Mouse (Mus musculus): ENCODE data around the gene Olfr786. TPM values are rescaled to one million over a fixed set of nuclear protein-coding genes. Genes with fewer than 3 reads are reported as not detected.

The Olfr786 gene
- polyA plus RNA-seq (2012; ENCODE audit: insufficient read depth, insufficient read length, missing spikeins): not detected in 2 replicates

- TF ChIP-seq CTCF (IDR thresholded peaks at IDR 0.05; ENCODE audit: low read depth, low read length): no peak
- no peak for TF ChIP-seq POLR2A (IDR thresholded peaks at IDR 0.05; ENCODE audit: borderline replicate concordance, low read depth, low read length)
- H3K27ac ChIP-seq (ENCODE audit: insufficient read depth, low read depth, low read length): no peak within 1 kb of the TSS
- no peaks in the 10 kb centered on the region for H3K4me1 ChIP-seq (ENCODE audit: control insufficient read depth, insufficient read depth, low read length)
- no peak within 1 kb of the TSS for H3K4me3 ChIP-seq (ENCODE audit: insufficient read depth, low read length)
Measured at GRCm38 (mm10) chr10:129427006-129427405, at the start of gene Olfr786. Gene Olfr786, plus strand, starts transcription at chr10:129427306.

DNA sequence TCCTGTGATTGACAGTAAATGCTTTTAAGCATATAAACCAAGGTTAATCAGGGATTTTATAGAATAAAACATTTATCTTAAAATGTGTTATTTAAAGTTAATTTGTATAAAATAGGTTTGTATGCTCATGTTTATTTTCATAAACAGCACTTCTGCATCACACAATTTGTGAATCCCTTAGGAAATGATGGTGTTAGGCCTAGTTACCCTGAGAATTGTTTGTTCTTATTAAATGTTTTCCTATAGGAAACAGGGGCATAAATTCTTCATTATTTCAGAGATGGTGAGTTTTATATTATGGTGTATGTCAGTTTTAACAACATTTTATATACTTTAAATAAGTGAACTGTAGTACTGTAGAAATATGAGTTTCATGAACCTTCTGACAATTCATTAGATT lies 43.3 kb upstream of the Olfr786 start, which contains the start of gene Olfr784:
Gene Olfr784, plus strand, starts transcription at position 301 of the 400 bp plus-strand sequence.
- no peak within 1 kb of the TSS for H3K4me3 ChIP-seq (ENCODE audit: insufficient read depth, low read length)

DNA sequence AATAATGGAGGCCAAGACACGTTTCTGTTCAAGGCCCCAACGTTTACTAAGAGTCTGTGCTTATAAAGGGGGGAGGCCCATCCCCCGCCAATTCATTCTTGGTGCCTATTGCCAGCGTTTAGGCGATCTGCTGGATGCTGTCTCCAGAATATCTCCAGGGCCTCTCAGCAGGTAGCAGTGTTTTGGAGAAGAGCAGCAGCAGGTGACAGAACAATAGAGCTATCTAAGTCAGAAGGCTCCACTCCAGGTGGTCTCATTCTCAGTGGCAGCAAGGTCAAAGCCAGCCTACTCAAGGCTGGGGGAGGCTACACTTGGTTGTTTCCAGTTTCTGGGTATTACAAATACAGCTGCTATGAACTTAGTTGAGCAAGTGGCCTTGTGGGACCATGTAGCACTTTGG lies 26.2 kb upstream of the Olfr786 start:
- no peak overlapping the region for H3K27ac ChIP-seq (ENCODE audit: insufficient read depth, low read depth, low read length)
- TF ChIP-seq CTCF (IDR thresholded peaks at IDR 0.05; ENCODE audit: low read depth, low read length): no peak
- no peak for TF ChIP-seq POLR2A (IDR thresholded peaks at IDR 0.05; ENCODE audit: borderline replicate concordance, low read depth, low read length)
- H3K4me1 ChIP-seq (ENCODE audit: control insufficient read depth, insufficient read depth, low read length): no peaks in the 10 kb centered on the region
- no peak overlapping the region for H3K4me3 ChIP-seq (ENCODE audit: insufficient read depth, low read length)

More for the DNA sequence above, 43.3 kb upstream of the Olfr786 start, which contains the start of gene Olfr784:
- Histone ChIP-seq H3K4me1 (ENCODE audit: control insufficient read depth, insufficient read depth, low read length) (no peaks in the 10 kb centered on the region), H3K27ac (ENCODE audit: insufficient read depth, low read depth, low read length) (no peak within 1 kb of the TSS)
- no peak for TF ChIP-seq CTCF (IDR thresholded peaks at IDR 0.05; ENCODE audit: low read depth, low read length)
- no peak for TF ChIP-seq POLR2A (IDR thresholded peaks at IDR 0.05; ENCODE audit: borderline replicate concordance, low read depth, low read length)

GRCm38 (mm10) chr10:129405126-129405525 lies 22.0 kb upstream of the Olfr786 start, which contains the start of gene Olfr785:
Gene Olfr785, plus strand, starts transcription at chr10:129405426.
- Histone ChIP-seq H3K4me1 (ENCODE audit: control insufficient read depth, insufficient read depth, low read length) (no peaks in the 10 kb centered on the region), H3K27ac (ENCODE audit: insufficient read depth, low read depth, low read length) (no peak within 1 kb of the TSS), H3K4me3 (ENCODE audit: insufficient read depth, low read length) (no peak within 1 kb of the TSS)
- no peak for TF ChIP-seq POLR2A (IDR thresholded peaks at IDR 0.05; ENCODE audit: borderline replicate concordance, low read depth, low read length)
- TF ChIP-seq CTCF (IDR thresholded peaks at IDR 0.05; ENCODE audit: low read depth, low read length): no peak

DNA sequence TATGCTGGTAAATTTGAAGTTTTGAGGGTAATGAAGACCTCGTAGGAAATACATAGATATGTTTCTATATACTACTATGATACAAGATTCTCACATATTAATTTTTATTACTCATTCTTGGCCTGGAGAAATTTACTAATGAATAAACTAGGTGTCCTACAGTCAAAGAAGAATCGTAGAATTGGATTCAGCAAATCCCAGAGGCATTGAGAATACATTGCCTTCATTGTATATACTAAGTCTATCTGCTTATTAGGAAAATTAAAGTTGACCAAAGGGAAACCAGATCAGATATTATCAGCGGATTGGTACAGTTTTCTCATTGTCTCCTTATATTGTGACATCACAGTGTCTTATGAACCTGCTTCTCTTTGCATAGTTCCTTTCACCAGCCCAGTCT lies 34.5 kb downstream of the Olfr786 start, which contains the start of gene Olfr787:
Gene Olfr787, plus strand, starts transcription at position 301 of the 400 bp plus-strand sequence.
- H3K4me1 ChIP-seq (ENCODE audit: control insufficient read depth, insufficient read depth, low read length): no peaks in the 10 kb centered on the region
- no peak for TF ChIP-seq CTCF (IDR thresholded peaks at IDR 0.05; ENCODE audit: low read depth, low read length)
- TF ChIP-seq POLR2A (IDR thresholded peaks at IDR 0.05; ENCODE audit: borderline replicate concordance, low read depth, low read length): no peak

DNA sequence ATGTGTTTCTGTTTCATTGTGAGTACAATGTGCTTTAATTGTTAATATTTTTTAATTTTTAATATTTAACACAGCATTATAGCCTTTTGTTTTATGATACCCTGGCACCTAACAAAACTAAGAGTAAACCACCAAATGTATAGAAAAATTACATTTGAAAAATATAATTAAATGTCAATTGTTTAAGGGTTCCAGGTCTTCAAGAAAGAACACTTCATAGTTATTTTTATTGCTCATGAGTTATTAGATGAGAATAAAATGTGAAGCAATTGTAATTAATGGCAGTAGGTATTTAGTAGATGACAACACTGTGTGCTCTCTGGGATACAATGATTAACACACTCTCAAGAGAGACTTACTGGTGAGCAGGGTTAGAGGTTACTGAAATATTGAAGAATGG lies 43.6 kb downstream of the Olfr786 start, which contains the start of gene Olfr788:
Gene Olfr788, plus strand, starts transcription at position 301 of the 400 bp plus-strand sequence.
- Histone ChIP-seq H3K4me3 (ENCODE audit: insufficient read depth, low read length) (no peak within 1 kb of the TSS), H3K4me1 (ENCODE audit: control insufficient read depth, insufficient read depth, low read length) (peaks cover 10% of the 10 kb centered on the region), H3K27ac (ENCODE audit: insufficient read depth, low read depth, low read length) (no peak within 1 kb of the TSS)
- TF ChIP-seq POLR2A (IDR thresholded peaks at IDR 0.05; ENCODE audit: borderline replicate concordance, low read depth, low read length): no peak
- no peak for TF ChIP-seq CTCF (IDR thresholded peaks at IDR 0.05; ENCODE audit: low read depth, low read length)

More for the DNA sequence above, 34.5 kb downstream of the Olfr786 start, which contains the start of gene Olfr787:
- H3K4me3 ChIP-seq (ENCODE audit: insufficient read depth, low read length): no peak within 1 kb of the TSS
- no peak within 1 kb of the TSS for H3K27ac ChIP-seq (ENCODE audit: insufficient read depth, low read depth, low read length)

GRCm38 (mm10) chr10:129473256-129473655 lies 46.1 kb downstream of the Olfr786 start:
- Histone ChIP-seq H3K27ac (ENCODE audit: insufficient read depth, low read depth, low read length) (peak overlapping the region; percentile 67), H3K4me3 (ENCODE audit: insufficient read depth, low read length) (no peak overlapping the region), H3K4me1 (ENCODE audit: control insufficient read depth, insufficient read depth, low read length) (peaks cover 10% of the 10 kb centered on the region)
- TF ChIP-seq CTCF (IDR thresholded peaks at IDR 0.05; ENCODE audit: low read depth, low read length): no peak
- no peak for TF ChIP-seq POLR2A (IDR thresholded peaks at IDR 0.05; ENCODE audit: borderline replicate concordance, low read depth, low read length)

- no peak overlapping the region for H3K4me3 ChIP-seq (ENCODE audit: insufficient read depth, low read length)
- no peak overlapping the region; the same call in 1 of the 2 replicates for H3K27ac ChIP-seq (ENCODE audit: insufficient read depth, low read depth, low read length)
- TF ChIP-seq POLR2A (IDR thresholded peaks at IDR 0.05; ENCODE audit: borderline replicate concordance, low read depth, low read length): no peak
- TF ChIP-seq CTCF (IDR thresholded peaks at IDR 0.05; ENCODE audit: low read depth, low read length): no peak
- H3K4me1 ChIP-seq (ENCODE audit: control insufficient read depth, insufficient read depth, low read length): peaks cover 10% of the 10 kb centered on the region
Measured at GRCm38 (mm10) chr10:129473723-129474122, 46.6 kb downstream of the Olfr786 start.

DNA sequence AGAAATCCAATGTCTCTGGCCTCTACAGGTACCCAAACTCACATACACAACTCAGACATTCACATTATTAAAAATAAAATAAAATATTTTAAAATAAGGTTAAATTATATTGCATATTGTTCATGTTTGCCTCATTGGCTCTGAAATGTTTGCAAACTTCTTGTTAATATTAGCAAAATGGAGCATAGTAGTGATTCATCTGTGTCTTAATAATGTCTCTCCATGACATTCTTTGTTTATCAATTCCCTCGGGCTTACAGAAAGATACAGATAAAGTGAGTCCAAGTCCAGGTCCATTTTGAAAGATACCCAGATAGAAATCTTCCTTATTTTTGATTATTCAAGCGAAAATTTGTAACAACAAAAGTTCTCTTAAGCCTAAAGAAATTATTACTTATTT lies 57.3 kb downstream of the Olfr786 start, which contains the start of gene Olfr789:
Gene Olfr789, plus strand, starts transcription at position 301 of the 400 bp plus-strand sequence.
- Histone ChIP-seq H3K4me1 (ENCODE audit: control insufficient read depth, insufficient read depth, low read length) (no peaks in the 10 kb centered on the region), H3K4me3 (ENCODE audit: insufficient read depth, low read length) (no peak within 1 kb of the TSS), H3K27ac (ENCODE audit: insufficient read depth, low read depth, low read length) (no peak within 1 kb of the TSS)
- TF ChIP-seq CTCF (IDR thresholded peaks at IDR 0.05; ENCODE audit: low read depth, low read length) (no peak), POLR2A (IDR thresholded peaks at IDR 0.05; ENCODE audit: borderline replicate concordance, low read depth, low read length) (no peak)

Other genes starting within 250 kb of the Olfr786 start
- not detected in 2 replicates for gene Olfr772, start 249.4 kb upstream of the Olfr786 start, polyA plus RNA-seq (2012; ENCODE audit: insufficient read depth, insufficient read length, missing spikeins)
- gene Olfr773, start 239.9 kb upstream of the Olfr786 start, polyA plus RNA-seq (2012; ENCODE audit: insufficient read depth, insufficient read length, missing spikeins): not detected in 2 replicates
- not detected in 2 replicates for gene Olfr774, start 191.1 kb upstream of the Olfr786 start, polyA plus RNA-seq (2012; ENCODE audit: insufficient read depth, insufficient read length, missing spikeins)
- not detected in 2 replicates for gene Olfr775, start 178.9 kb upstream of the Olfr786 start, polyA plus RNA-seq (2012; ENCODE audit: insufficient read depth, insufficient read length, missing spikeins)
- gene Olfr776, start 168.2 kb upstream of the Olfr786 start, polyA plus RNA-seq (2012; ENCODE audit: insufficient read depth, insufficient read length, missing spikeins): not detected in 2 replicates
- gene Olfr777, start 155.8 kb upstream of the Olfr786 start, polyA plus RNA-seq (2012; ENCODE audit: insufficient read depth, insufficient read length, missing spikeins): 0.15 TPM in 1 of 2 replicates, not detected in the other
- gene Olfr780, start 109.2 kb upstream of the Olfr786 start, polyA plus RNA-seq (2012; ENCODE audit: insufficient read depth, insufficient read length, missing spikeins): not detected in 2 replicates
- gene Olfr781, start 98.5 kb upstream of the Olfr786 start, polyA plus RNA-seq (2012; ENCODE audit: insufficient read depth, insufficient read length, missing spikeins): not detected in 2 replicates
- not detected in 2 replicates for gene Olfr782, start 78.5 kb upstream of the Olfr786 start, polyA plus RNA-seq (2012; ENCODE audit: insufficient read depth, insufficient read length, missing spikeins)
- not detected in 2 replicates for gene Olfr784, start 43.2 kb upstream of the Olfr786 start, polyA plus RNA-seq (2012; ENCODE audit: insufficient read depth, insufficient read length, missing spikeins)
- not detected in 2 replicates for gene Olfr785, start 21.9 kb upstream of the Olfr786 start, polyA plus RNA-seq (2012; ENCODE audit: insufficient read depth, insufficient read length, missing spikeins)
- gene Olfr787, start 34.6 kb downstream of the Olfr786 start, polyA plus RNA-seq (2012; ENCODE audit: insufficient read depth, insufficient read length, missing spikeins): not detected in 2 replicates
- not detected in 2 replicates for gene Olfr788, start 43.7 kb downstream of the Olfr786 start, polyA plus RNA-seq (2012; ENCODE audit: insufficient read depth, insufficient read length, missing spikeins)
- gene Olfr789, start 57.4 kb downstream of the Olfr786 start, polyA plus RNA-seq (2012; ENCODE audit: insufficient read depth, insufficient read length, missing spikeins): not detected in 2 replicates
- gene Olfr790, start 71.2 kb downstream of the Olfr786 start, polyA plus RNA-seq (2012; ENCODE audit: insufficient read depth, insufficient read length, missing spikeins): not detected in 2 replicates
- not detected in 2 replicates for gene Olfr791, start 94.5 kb downstream of the Olfr786 start, polyA plus RNA-seq (2012; ENCODE audit: insufficient read depth, insufficient read length, missing spikeins)
- not detected in 2 replicates for gene Olfr792, start 111.9 kb downstream of the Olfr786 start, polyA plus RNA-seq (2012; ENCODE audit: insufficient read depth, insufficient read length, missing spikeins)
- gene Olfr794, start 140.3 kb downstream of the Olfr786 start, polyA plus RNA-seq (2012; ENCODE audit: insufficient read depth, insufficient read length, missing spikeins): not detected in 2 replicates
- gene Olfr796, start 185.3 kb downstream of the Olfr786 start, polyA plus RNA-seq (2012; ENCODE audit: insufficient read depth, insufficient read length, missing spikeins): 0.23 TPM in 1 of 2 replicates, not detected in the other
- not detected in 2 replicates for gene Olfr798, start 200.6 kb downstream of the Olfr786 start, polyA plus RNA-seq (2012; ENCODE audit: insufficient read depth, insufficient read length, missing spikeins)
- gene Olfr799, start 210.2 kb downstream of the Olfr786 start, polyA plus RNA-seq (2012; ENCODE audit: insufficient read depth, insufficient read length, missing spikeins): not detected in 2 replicates
- not detected in 2 replicates for gene Olfr800, start 230.4 kb downstream of the Olfr786 start, polyA plus RNA-seq (2012; ENCODE audit: insufficient read depth, insufficient read length, missing spikeins)
- gene Olfr801, start 246.6 kb downstream of the Olfr786 start, polyA plus RNA-seq (2012; ENCODE audit: insufficient read depth, insufficient read length, missing spikeins): not detected in 2 replicates

Data from bone marrow macrophage, adult 2 months (primary cell).